Mouse (Mus musculus): Measurements from ENCODE around the gene Gng13. TPM values are rescaled to one million over a fixed set of nuclear protein-coding genes. Genes with fewer than 3 reads are reported as not detected.

Gng13 gene
- polyA plus RNA-seq, 1 experiment from 2014 or later = 1.9 TPM

DNA sequence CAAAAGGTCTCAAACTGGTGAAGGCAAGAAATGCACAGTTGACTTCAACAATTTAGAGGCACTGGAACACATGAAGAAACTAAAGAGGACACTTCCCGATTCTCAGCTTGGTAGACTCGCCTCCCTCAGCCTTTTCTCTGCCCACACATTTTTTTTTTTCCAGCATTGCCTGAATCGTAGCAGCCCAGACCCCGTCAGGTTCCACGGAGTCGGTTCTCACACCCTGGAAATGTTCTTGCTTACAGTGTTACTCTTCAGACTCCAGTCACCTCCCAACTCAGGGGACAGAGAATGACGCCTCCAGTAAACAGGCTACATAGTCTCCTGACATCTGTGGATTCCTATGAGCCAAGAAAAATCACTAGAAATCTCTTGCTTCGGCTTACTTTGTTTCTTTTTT lies 43.2 kb downstream of the Gng13 start:
- Histone ChIP-seq H3K27me3 (replicated peaks; ENCODE audit: control insufficient read depth, insufficient read depth, low read length) (no peaks in the 10 kb centered on the region), H3K4me1 (ENCODE audit: control insufficient read depth, insufficient read depth, low read length) (0 out of 2 replicates have a peak, but pooled peaks cover 4% of the 10 kb centered on the region), H3K27ac (ENCODE audit: low read length) (no peak overlapping the region), H3K36me3 (ENCODE audit: control insufficient read depth, insufficient read depth, low read length) (no peaks in the 10 kb centered on the region), H3K4me2 (ENCODE audit: low read depth, low read length) (no peak overlapping the region), H3K9me3 (ENCODE audit: control insufficient read depth, low read length) (no peaks in the 10 kb centered on the region), H3K4me3 (ENCODE audit: low read length) (no peak overlapping the region), H3K9ac (ENCODE audit: low read depth, low read length) (no peak overlapping the region)
- 73% methylated on average over 8 of the region's 8 CpGs for WGBS
- no peak for ATAC-seq

GRCm38 (mm10) chr17:25761561-25761970 lies 44.6 kb downstream of the Gng13 start:
- H3K27ac ChIP-seq (ENCODE audit: low read length) = no peak overlapping the region
- no peaks in the 10 kb centered on the region for H3K36me3 ChIP-seq (ENCODE audit: control insufficient read depth, insufficient read depth, low read length)
- no peak overlapping the region for H3K4me2 ChIP-seq (ENCODE audit: low read depth, low read length)
- no peak for ATAC-seq
- H3K4me1 ChIP-seq (ENCODE audit: control insufficient read depth, insufficient read depth, low read length) = no peaks in the 10 kb centered on the region
- no peak overlapping the region for H3K4me3 ChIP-seq (ENCODE audit: low read length)
- no peaks in the 10 kb centered on the region for H3K9me3 ChIP-seq (ENCODE audit: control insufficient read depth, low read length)
- H3K9ac ChIP-seq (ENCODE audit: low read depth, low read length) = no peak overlapping the region
- 34% methylated on average over 4 of the region's 4 CpGs for WGBS
- H3K27me3 ChIP-seq (replicated peaks; ENCODE audit: control insufficient read depth, insufficient read depth, low read length) = no peaks in the 10 kb centered on the region

- Histone ChIP-seq H3K36me3 (ENCODE audit: control insufficient read depth, insufficient read depth, low read length) (no peaks in the 10 kb centered on the region), H3K27ac (ENCODE audit: low read length) (no peak overlapping the region), H3K9ac (ENCODE audit: low read depth, low read length) (no peak overlapping the region), H3K9me3 (ENCODE audit: control insufficient read depth, low read length) (no peaks in the 10 kb centered on the region), H3K4me2 (ENCODE audit: low read depth, low read length) (no peak overlapping the region), H3K4me1 (ENCODE audit: control insufficient read depth, insufficient read depth, low read length) (no peaks in the 10 kb centered on the region), H3K4me3 (ENCODE audit: low read length) (no peak overlapping the region), H3K27me3 (replicated peaks; ENCODE audit: control insufficient read depth, insufficient read depth, low read length) (no peaks in the 10 kb centered on the region)
- 39% methylated on average over 3 of the region's 3 CpGs for WGBS
- ATAC-seq = no peak
Observed at GRCm38 (mm10) chr17:25762591-25762990, 45.6 kb downstream of the Gng13 start.

- Histone ChIP-seq H3K27ac (ENCODE audit: low read length) (no peak overlapping the region), H3K4me3 (ENCODE audit: low read length) (no peak overlapping the region), H3K36me3 (ENCODE audit: control insufficient read depth, insufficient read depth, low read length) (no peaks in the 10 kb centered on the region), H3K27me3 (replicated peaks; ENCODE audit: control insufficient read depth, insufficient read depth, low read length) (no peaks in the 10 kb centered on the region), H3K9ac (ENCODE audit: low read depth, low read length) (no peak overlapping the region), H3K4me2 (ENCODE audit: low read depth, low read length) (no peak overlapping the region), H3K4me1 (ENCODE audit: control insufficient read depth, insufficient read depth, low read length) (no peaks in the 10 kb centered on the region), H3K9me3 (ENCODE audit: control insufficient read depth, low read length) (no peaks in the 10 kb centered on the region)
- no peak for ATAC-seq
- 60% methylated on average over 5 of the region's 5 CpGs for WGBS
Observed at GRCm38 (mm10) chr17:25765886-25766285, 48.9 kb downstream of the Gng13 start.

Small RNA genes within 50 kb of the gene (microRNA-seq; reads per million reads assigned to microRNA genes)
- gene Gm25083 = not detected

Other genes starting within 250 kb of the Gng13 start
- 0.78 and 1.0 TPM in 2 replicates for gene Sstr5, start 219.9 kb upstream of the Gng13 start, polyA plus RNA-seq (2015; fragmentation: Nextera tagmentation; extraction: Ambion mirVana)
- gene Sox8, start 146.5 kb upstream of the Gng13 start, polyA plus RNA-seq (2015; fragmentation: Nextera tagmentation; extraction: Ambion mirVana) = 3.6 and 4.3 TPM in 2 replicates
- 39.1 and 40.6 TPM in 2 replicates for gene Lmf1, start 138.1 kb upstream of the Gng13 start, polyA plus RNA-seq (2015; fragmentation: Nextera tagmentation; extraction: Ambion mirVana)
- 20.6 and 22.7 TPM in 2 replicates for gene Chtf18, start 10.2 kb downstream of the Gng13 start, polyA plus RNA-seq (2015; fragmentation: Nextera tagmentation; extraction: Ambion mirVana)
- gene Rpusd1, start 10.5 kb downstream of the Gng13 start, polyA plus RNA-seq (2015; fragmentation: Nextera tagmentation; extraction: Ambion mirVana) = 15.8 and 19.4 TPM in 2 replicates
- gene Mslnl, start 18.9 kb downstream of the Gng13 start, polyA plus RNA-seq (2015; fragmentation: Nextera tagmentation; extraction: Ambion mirVana) = 0.05 TPM in 2 replicates
- 27.7 and 33.3 TPM in 2 replicates for gene Msln, start 37.2 kb downstream of the Gng13 start, polyA plus RNA-seq (2015; fragmentation: Nextera tagmentation; extraction: Ambion mirVana)
- 33.6 and 34.6 TPM in 2 replicates for gene Narfl, start 56.6 kb downstream of the Gng13 start, polyA plus RNA-seq (2015; fragmentation: Nextera tagmentation; extraction: Ambion mirVana)
- gene Haghl, start 68.5 kb downstream of the Gng13 start, polyA plus RNA-seq (2015; fragmentation: Nextera tagmentation; extraction: Ambion mirVana) = 36.8 and 41.1 TPM in 2 replicates
- 0.16 and 0.27 TPM in 2 replicates for gene Ccdc78, start 69.4 kb downstream of the Gng13 start, polyA plus RNA-seq (2015; fragmentation: Nextera tagmentation; extraction: Ambion mirVana)
- 111 and 112 TPM in 2 replicates for gene Fam173a, start 75.7 kb downstream of the Gng13 start, polyA plus RNA-seq (2015; fragmentation: Nextera tagmentation; extraction: Ambion mirVana)
- not detected in 2 replicates for gene AC134908.4, start 78.5 kb downstream of the Gng13 start, polyA plus RNA-seq (2015; fragmentation: Nextera tagmentation; extraction: Ambion mirVana)
- gene Metrn, start 80.0 kb downstream of the Gng13 start, polyA plus RNA-seq (2015; fragmentation: Nextera tagmentation; extraction: Ambion mirVana) = 34.6 and 37.0 TPM in 2 replicates
- 2.2 and 2.4 TPM in 2 replicates for gene Fbxl16, start 91.9 kb downstream of the Gng13 start, polyA plus RNA-seq (2015; fragmentation: Nextera tagmentation; extraction: Ambion mirVana)
- 23.4 and 25.5 TPM in 2 replicates for gene Wdr24, start 106.5 kb downstream of the Gng13 start, polyA plus RNA-seq (2015; fragmentation: Nextera tagmentation; extraction: Ambion mirVana)
- 50.1 and 50.9 TPM in 2 replicates for gene Jmjd8, start 111.7 kb downstream of the Gng13 start, polyA plus RNA-seq (2015; fragmentation: Nextera tagmentation; extraction: Ambion mirVana)
- 303 and 321 TPM in 2 replicates for gene Stub1, start 116.2 kb downstream of the Gng13 start, polyA plus RNA-seq (2015; fragmentation: Nextera tagmentation; extraction: Ambion mirVana)
- gene Rhbdl1, start 120.1 kb downstream of the Gng13 start, polyA plus RNA-seq (2015; fragmentation: Nextera tagmentation; extraction: Ambion mirVana) = 1.6 and 2.0 TPM in 2 replicates
- 1.4 and 2.3 TPM in 2 replicates for gene Gm20683, start 124.6 kb downstream of the Gng13 start, polyA plus RNA-seq (2015; fragmentation: Nextera tagmentation; extraction: Ambion mirVana)
- 21.5 and 23.2 TPM in 2 replicates for gene Rhot2, start 127.7 kb downstream of the Gng13 start, polyA plus RNA-seq (2015; fragmentation: Nextera tagmentation; extraction: Ambion mirVana)
- 11.3 and 11.9 TPM in 2 replicates for gene Wdr90, start 144.3 kb downstream of the Gng13 start, polyA plus RNA-seq (2015; fragmentation: Nextera tagmentation; extraction: Ambion mirVana)
- 79.5 and 89.3 TPM in 2 replicates for gene Mcrip2, start 151.6 kb downstream of the Gng13 start, polyA plus RNA-seq (2015; fragmentation: Nextera tagmentation; extraction: Ambion mirVana)
- gene Mettl26, start 157.9 kb downstream of the Gng13 start, polyA plus RNA-seq (2015; fragmentation: Nextera tagmentation; extraction: Ambion mirVana) = 61.0 and 66.9 TPM in 2 replicates
- gene Wfikkn1, start 163.7 kb downstream of the Gng13 start, polyA plus RNA-seq (2015; fragmentation: Nextera tagmentation; extraction: Ambion mirVana) = 0.16 and 0.55 TPM in 2 replicates
- 23.2 and 24.3 TPM in 2 replicates for gene Rab40c, start 202.6 kb downstream of the Gng13 start, polyA plus RNA-seq (2015; fragmentation: Nextera tagmentation; extraction: Ambion mirVana)
- 57.8 and 59.7 TPM in 2 replicates for gene Pigq, start 227.8 kb downstream of the Gng13 start, polyA plus RNA-seq (2015; fragmentation: Nextera tagmentation; extraction: Ambion mirVana)
- gene Nhlrc4, start 227.8 kb downstream of the Gng13 start, polyA plus RNA-seq (2015; fragmentation: Nextera tagmentation; extraction: Ambion mirVana) = 0.73 TPM in 1 of 2 replicates, not detected in the other
- 0.21 and 0.22 TPM in 2 replicates for gene A930017K11Rik, start 235.4 kb downstream of the Gng13 start, polyA plus RNA-seq (2015; fragmentation: Nextera tagmentation; extraction: Ambion mirVana)

All from intestine, embryonic 16.5 days (tissue).